Mouse (Mus musculus) CD4-positive, CD25-positive, alpha-beta regulatory T cell, adult 2 months (primary cell): ENCODE data around the gene Nt5m.

Source experiments
- DNase-seq: peaks from one replicate; pipeline ENCODE4 v3.0.0-alpha.2; 2012; ENCODE audit warnings: low read depth, low spot score

The Nt5m gene

DNA sequence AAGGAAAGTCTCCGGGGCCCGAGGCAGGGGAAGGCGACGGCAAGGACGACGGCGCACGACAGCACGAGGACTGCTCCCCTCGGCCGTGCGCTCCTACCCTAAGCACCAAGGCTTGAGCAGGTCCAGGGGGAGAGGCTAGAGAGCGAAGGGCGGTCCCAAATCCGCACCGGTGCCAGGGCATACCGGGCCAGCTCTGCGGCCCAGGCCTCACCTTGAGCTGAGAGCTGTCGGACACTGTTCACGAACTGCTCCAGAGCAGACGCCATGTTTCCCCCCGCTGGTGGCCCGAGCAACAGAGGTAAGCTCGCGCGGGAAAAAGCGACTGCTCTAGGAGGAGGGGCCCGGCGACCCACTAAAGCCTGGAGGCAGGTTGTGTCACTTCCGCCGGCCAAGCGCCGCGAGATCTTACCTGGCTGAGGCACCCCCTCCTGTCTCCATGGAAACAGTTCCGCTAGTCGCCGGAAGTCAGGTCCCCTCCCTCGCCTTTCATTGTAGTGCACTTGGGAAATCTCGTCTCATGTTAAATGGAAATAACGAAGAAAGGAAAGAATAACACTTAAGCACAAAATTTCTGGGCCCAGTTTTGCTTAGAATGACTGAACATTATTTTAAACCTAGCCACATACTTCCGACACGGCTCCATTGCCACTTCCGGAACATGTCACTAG, 346 bp downstream of the Nt5m start, which contains the start of gene Cops3:
Gene Cops3 (minus strand): TSS at position 380 of the 668 bp plus-strand sequence.
- peak; percentile 98 for DNase-seq

DNA sequence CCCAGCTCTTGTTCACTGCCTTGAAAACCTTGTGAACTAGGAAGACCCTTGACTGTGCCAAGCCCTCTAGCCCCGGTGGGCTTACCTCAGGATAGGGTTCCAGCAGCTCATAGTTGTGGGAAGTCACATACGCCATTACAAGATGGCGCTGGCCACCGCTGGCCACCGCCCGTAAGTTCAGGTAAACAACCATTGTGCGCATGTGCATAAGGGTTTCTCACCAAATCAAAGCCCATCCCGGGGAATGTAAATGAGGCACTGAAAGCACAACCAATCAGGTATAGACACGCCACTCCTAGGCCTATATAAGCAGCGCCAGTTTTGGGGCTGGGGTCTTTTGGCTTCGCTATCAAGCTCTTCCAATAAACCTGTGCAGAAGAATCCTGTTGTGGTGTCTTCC, 7.1 kb downstream of the Nt5m start:
- DNase-seq = no peak

DNA sequence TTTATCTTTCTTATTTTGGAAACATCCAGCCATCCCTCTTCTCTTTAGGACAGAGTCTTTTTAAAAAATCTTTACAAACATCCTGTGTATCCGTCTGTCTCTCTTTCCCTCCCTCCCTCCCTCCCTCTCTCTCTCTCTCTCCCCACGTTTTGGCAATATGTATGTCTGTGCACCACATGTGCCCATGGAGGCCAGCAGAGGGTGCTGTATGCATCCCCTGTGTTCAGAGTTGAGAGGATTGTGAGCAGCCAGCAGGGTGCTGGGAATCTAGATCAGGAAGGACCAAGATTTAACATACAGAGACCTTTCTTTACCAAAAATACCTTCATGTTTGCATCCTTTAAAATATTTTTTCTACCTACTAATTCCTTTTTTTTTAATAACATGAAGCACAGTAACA, 7.9 kb downstream of the Nt5m start:
- DNase-seq = peak; percentile 85

DNA sequence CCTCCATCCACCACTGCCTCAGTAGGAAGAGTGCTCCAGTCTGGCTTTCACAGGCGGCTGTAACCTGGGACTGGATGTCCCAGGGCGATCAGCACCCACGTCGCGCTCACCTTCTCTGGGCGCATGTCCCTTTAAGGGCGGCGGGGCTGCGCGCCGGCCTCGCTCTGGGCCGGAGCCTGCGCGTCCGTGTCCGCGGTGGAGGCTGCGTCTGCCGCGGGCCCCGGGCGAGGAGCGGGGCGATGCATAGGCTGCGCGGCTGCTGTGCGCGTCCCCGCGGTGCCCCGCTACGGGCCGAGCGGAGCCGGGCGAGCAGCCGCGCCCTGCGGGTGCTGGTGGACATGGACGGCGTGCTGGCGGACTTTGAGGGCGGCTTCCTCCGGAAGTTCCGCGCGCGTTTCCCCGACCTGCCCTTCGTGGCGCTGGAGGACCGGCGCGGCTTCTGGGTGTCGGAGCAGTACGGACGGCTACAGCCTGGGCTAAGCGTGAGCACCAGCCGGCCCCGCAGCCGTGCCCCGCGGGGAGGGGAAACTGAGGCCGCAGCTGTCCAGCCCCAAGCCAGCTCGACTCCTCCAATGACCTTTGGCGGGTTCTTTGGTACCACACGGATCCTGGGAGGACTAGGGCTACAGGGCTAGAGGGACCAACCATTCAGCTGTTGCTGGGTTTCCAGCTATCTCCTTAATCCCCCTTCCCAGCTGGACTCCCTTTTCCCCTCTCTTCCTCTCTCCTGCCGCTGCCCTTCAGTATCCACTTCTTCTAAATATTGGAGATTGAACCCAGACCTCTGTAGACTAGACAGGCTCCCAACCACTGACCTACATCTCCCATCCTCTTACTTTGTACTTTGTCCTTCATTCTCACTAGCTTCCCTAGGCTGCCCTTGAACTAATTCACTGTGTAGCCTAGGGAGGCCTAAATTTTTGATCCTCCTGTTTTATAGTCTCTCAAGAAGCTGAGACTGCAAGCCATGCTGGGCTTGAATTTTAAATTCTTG, 8.9 kb downstream of the Nt5m start:
- peak; percentile 66 for DNase-seq

DNA sequence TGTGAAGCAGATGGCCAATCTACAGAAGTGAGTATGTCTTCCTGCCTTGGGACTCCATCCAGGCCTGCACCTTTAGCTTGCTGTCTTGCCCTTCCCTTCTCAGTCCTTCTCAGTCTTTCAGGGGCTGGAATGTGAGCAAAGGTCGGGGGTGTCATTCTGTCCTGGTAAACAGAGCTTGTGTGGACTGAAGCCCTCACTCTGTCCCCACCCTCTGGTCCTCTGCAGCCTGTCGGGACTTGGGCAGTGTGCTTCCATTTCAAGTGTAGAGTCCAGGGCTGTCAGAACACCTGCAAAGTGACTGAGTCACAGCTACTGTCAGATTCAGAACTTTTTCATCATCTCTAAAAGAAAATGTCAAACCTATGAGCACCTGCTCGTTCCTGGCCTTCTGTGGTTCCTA, 13.6 kb downstream of the Nt5m start:
- DNase-seq = no peak

DNA sequence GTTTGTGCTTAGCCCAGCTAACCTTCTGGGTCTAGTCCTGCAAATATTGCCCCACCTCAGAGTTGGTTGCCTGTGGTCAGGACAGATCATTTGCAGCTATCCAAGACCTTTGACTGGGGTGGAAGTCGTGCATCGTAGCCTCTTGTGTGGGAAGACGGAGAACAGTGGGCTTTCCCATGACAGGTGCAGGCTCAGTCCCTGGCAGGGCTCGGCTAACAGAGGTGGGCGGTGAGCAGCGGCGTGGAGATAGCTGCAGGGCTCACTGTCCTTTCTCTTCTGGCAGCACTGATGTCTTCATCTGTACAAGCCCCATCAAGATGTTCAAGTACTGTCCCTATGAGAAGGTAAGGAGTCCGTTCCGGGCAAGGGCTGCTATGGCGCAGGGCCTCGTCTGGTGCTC, 21.2 kb downstream of the Nt5m start:
- DNase-seq = no peak

DNA sequence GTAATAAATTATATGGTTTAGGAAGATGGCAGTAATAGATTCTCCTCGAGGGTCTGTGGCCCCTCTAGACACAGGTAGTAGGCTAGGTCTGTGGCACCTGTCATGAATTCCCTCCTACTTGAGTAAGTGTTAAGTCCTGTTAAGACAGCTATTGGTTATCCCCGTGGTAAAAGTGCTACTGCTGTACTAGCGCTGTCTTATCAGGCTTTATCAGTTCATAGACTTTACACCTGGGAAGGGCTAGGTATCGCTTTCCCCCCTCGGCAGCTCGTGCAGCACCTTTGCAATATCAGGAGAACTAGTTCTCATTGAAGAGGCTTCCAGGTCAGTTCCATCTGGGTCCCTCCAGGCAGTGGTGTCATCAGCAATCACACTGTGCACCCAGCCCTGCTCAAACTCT, 25.1 kb downstream of the Nt5m start:
- no peak for DNase-seq

DNA sequence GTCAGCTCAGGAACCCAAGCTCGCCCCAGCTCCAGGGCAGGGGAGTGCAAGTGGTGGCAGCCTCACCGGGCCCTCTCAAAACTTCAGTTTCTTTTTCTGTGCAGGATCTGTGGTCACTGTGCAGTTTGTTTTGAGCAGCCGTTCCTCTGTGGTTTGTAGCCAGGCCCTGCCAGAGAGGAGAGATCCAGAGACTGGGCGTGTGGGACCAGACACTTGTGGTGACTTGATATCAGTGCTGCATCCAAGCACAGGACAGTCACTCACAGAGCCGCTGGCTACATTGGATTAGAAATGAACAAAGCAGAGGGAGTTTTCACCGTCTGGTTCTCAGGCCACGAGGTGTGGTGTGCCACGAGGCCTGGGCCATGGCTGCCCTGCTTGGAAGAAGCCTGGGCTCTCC, 32.9 kb downstream of the Nt5m start:
- DNase-seq = no peak

DNA sequence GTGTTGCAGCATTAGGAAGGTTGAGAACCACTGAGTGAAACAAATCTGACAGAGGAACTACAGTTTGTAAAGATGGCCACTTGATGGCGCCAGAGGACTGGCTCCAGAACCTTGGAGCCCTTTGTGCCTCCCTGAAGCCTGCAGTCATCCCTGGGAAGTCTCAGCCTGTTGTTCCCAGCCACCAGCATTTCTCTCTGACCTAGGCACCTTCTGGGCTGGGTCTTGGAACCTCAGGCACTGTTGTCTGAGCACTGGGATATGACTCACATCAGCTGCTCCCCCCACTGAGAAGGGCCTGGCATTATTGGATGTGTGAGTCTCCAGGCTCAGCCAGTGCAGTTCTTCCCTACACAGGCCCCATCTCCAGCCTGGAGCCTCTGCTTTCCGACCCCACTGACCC, 40.8 kb downstream of the Nt5m start:
- DNase-seq = peak; percentile 78

DNA sequence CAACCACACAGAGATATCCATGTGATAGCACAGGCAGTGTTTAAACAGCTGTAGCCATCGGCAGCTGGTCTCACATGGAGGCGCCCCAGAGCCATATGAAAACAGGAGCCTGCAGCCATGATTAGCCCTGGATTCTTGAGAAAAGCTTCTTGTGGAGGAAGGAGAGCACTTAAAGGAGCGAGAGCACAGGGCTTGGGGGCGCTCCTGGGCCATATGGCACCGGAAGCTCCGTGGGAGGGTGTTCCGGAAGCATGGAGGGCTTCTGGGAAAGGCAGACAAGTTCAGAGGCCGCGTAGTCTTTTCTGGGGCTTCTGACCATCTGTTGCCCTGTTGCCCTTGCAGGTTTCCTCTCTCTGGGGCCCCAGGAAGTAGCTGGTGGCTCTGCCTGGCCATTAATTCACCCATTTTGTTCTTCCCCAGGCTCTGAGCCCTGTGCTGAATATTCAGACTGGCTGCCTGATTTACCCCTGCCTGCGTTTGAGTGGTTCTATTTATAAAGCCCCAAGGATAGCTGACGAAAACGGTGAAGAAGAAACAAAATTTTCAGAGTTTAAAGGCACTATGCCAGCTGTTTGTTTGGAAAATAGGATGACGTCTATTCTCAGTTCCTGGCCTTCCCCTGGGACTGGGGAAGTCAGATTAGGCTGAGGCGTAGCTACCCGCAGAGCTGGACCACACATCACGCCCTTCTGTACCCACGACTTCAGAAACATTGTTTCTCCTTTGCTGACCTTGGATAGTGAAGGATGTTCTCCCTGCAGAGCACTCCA, 46.2 kb downstream of the Nt5m start:
- peak; percentile 35 for DNase-seq

DNA sequence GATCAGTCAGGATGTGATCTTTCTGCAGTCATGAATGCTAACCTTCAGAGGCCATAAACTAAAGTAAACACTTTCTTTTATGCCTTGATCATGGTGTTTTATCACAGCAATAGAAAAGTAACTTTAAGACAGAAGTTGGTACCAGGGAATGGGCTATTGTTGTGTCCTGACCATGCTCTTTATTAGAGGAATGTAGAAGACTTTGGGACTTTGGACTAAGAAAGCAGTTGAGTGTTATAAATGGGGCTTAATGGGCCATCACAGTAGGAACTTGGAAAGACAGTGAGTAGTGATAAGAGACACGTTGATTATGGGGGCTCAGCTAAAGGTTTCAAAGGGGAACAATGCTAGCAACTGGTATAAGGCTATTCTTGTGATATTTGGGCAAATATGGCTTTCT, 47.7 kb downstream of the Nt5m start:
- no peak for DNase-seq

DNA sequence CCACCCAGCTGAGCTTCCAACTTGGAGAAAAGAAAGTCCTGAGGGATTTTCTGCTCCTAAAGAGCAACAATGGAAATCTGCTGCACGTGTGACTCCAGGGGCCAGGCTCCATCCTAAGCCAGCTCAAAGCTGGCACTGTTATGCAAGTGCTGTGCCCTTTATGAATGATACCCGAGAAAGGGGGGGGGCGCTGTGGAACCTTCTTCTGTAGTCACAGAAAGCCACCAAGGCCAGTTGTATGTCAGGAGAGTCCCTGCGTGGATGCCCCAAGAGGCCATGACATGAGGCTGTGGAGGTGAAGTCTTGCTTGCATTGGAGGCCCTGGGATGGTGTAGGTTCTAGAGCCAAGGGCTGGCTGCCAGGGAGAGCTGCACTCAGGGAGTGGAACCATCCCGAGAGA, 48.9 kb downstream of the Nt5m start:
- DNase-seq = no peak

DNA sequence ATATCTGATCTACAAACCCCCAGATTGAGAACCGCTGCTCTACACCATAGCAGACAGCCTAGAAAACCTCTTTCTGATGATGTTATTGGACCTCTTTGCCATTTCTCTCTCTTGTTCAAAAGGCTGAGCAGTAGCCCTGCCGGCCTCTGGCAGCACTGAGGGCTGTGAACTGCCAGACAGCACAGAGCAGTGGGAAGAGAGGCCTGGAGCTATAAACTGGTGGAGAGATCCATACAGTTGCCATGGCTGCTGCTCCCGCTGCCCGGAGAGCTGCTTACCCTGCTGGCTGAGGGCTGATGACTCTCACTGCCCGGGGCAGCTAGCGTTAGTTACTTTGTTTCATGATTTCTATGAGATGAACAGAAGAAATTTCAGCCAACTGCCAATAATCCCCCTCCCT, 52.6 kb downstream of the Nt5m start:
- DNase-seq = no peak

DNA sequence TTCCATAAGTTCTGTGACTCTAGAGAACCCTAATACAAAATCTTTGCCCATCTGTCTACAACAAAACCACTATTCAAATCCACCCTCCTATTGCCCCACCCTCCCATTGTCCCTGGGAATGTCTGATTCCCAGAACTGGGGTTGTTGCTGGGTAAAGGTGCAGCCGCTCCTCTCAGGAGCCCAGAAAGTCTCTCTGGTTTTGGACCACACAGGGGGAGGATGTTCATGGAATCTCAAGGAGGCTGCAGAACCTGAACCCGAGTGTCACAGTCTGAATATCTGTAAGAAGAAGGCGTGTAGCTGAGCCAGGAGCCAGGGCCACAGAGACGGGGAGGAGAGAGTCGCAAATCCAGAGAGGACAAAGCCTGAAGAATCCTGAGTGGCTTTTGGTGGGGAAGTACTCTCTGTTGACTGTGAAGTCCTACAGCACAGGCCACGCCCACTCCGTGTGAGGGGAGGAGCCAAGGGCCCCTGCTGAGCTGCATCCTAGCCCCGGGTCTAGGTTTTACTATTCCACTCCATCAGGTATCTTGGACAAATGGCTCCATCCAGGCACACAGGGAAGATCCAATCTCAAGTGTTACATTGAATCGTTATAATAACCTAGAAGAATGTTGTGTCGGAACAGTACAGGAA, 54.0 kb downstream of the Nt5m start:
- peak; percentile 17 for DNase-seq

DNA sequence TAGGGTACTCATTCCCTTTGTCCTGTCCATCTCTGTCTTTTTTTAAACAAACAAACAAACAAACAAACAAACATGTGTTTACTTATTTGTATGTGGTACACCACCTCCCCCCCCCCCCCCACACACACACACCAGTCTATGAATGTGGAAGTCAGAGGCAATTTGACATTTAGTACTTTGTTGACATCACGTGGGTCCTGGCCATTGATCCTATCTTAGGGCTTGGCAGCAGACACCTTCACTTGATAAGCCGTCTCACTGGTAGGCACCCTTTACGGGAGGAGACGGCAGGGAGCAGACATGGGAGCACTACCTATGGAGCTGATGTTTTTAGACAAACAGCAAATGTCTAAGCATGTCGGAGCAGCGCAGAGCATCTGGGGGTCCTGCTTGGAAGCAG, 55.7 kb downstream of the Nt5m start:
- no peak for DNase-seq

DNA sequence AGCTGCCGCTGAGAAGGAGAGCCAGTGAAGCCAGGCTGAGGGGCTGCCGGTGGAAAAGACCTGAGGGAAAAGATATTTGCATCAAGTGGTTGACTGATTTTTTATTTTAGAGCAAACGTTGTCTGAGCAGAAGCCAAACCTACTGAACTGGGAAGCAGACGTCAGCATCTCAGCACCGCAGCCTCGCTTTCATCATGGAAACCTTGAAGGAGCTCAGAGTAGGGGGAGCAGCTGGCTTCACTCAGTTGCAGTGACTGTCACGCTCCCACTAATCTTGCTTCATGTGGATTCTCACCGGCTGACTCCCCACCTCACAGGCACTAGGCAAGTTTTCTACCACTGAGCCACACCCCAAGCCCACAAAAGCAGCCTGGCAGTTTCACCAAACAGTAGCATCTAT, 56.1 kb downstream of the Nt5m start:
- DNase-seq = no peak

DNA sequence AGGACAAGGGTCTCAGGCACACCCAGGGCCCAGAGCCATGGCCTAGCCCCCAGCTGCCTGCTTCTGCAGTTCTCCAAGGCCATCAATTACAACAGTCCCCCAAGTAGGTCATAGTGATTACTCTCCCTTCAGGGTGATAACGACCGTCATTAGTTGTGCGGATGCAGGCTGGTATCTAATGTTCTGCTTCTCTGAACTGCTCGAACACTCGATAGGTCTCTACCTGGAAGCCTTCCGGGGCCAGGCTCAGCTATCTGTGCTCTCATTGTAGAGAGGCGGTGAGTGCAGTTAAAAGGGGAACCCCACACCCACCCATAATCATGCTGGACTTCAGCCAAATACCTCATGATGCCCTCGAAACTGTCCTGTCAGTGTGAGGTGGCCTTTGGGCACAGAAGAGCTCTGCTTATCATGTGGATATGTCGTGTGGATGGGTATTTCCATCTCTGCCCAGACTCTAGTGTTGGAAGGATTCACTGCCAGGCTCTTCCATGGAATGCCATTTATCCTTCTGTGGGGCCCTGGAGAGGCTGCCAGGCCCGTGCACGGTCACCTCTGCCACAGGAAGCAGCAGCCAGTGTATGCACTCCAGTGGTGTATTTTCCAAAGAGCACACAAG, 58.8 kb downstream of the Nt5m start:
- no peak for DNase-seq

DNA sequence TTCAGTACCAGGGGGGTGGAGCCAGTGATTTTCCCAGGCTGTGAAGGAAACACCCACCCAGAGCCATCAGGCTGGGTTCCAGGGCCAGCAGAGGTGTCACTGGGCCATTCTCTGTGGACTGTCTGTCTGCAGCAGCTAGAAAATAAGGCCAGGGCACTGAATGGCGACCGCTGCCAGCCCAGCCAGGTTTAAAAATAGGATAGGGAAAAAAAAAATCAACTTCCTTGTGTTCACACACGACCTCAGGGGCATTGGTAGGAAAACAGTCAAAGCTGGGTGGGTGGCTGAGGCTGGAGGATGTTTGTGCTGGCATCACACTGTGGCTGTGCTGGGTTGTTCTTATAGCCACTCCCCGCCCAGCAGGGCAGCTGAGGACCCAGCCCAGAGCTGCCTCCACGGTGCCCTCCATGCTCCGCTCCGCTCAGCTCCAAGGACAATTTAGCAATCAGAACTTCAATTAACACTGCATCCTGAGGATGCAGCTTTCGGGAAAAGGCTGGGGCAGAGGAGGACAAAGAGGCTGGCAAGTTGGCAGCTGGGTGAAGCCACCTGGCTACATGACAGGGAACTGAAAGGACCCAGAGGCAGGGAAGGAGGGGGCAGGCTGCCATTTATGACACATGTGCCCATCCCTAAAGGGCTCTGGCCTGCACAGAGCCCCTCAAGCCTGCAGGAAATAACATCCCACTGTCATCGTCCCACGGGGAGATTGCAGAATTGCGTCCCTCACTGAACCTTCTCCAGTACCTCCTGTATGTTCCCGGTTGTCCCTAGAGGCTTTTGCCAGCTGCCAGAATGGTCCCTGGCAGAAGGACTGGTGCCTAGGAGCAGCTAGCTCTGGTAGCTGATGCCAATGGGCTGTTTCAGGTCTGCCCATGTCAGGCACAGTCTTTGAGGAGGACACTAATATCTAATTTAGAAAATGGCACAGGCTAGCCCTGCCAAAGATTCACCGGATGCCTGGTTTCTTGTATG, 60.8 kb downstream of the Nt5m start:
- DNase-seq = no peak

DNA sequence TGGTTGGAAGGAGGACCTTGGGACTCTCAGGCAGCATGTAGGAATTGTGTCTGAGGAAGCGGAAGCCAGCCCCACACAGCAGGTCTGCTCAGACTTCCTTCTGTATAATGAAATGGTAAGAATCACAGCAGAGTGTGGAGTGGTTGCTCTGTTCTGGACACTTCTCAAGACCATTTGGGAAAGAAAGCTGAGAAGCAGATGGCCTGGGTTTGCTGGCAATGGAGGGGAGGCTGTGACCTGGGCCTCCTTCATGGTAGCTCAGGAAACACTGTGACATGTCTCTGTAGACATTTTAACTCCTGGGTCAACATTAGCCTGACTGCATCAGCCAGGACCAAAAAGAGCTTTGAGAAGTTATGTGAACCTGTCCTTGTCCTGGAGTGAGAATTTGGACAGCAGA, 61.7 kb downstream of the Nt5m start:
- DNase-seq = no peak
